Mouse (Mus musculus) lung, postnatal 25 days (tissue): ENCODE results near the gene Acd.

Source experiments
- DNase-seq: peaks from one replicate; pipeline ENCODE4 v3.0.0; 2022; ENCODE audit warnings: low spot score

Gene Acd

GRCm38 (mm10) chr8:105702001-105702401 is 1.1 kb upstream of the Acd start:
- no peak for DNase-seq

GRCm38 (mm10) chr8:105700566-105700965 is 336 bp downstream of the Acd start:
- DNase-seq, result peak; percentile 62

GRCm38 (mm10) chr8:105699488-105700215 is 1.2 kb downstream of the Acd start:
- DNase-seq, result no peak

GRCm38 (mm10) chr8:105698734-105699133 is 2.2 kb downstream of the Acd start:
- no peak for DNase-seq

GRCm38 (mm10) chr8:105697196-105697780 is 3.6 kb downstream of the Acd start:
- no peak for DNase-seq

GRCm38 (mm10) chr8:105695080-105695780 is 5.7 kb downstream of the Acd start:
- DNase-seq, result no peak

- no peak for DNase-seq
These were observed 6.7 kb downstream of the Acd start for GRCm38 (mm10) chr8:105694051-105694799.

- peak; percentile 30 for DNase-seq
These were observed 7.3 kb downstream of the Acd start for GRCm38 (mm10) chr8:105693648-105694047.

- DNase-seq, result no peak
These were observed 8.3 kb downstream of the Acd start for GRCm38 (mm10) chr8:105692449-105693182.

- no peak for DNase-seq
These were observed 9.9 kb downstream of the Acd start for GRCm38 (mm10) chr8:105690978-105691377.

- DNase-seq, result no peak
These were observed 10.9 kb downstream of the Acd start for GRCm38 (mm10) chr8:105689983-105690360.

GRCm38 (mm10) chr8:105689256-105689982 is 11.5 kb downstream of the Acd start:
- no peak for DNase-seq

- DNase-seq, result no peak
These were observed 12.6 kb downstream of the Acd start for GRCm38 (mm10) chr8:105688242-105688752.

- DNase-seq, result no peak
These were observed 13.4 kb downstream of the Acd start for GRCm38 (mm10) chr8:105687512-105687911.

- DNase-seq, result no peak
These were observed 14.4 kb downstream of the Acd start for GRCm38 (mm10) chr8:105686551-105686950.

GRCm38 (mm10) chr8:105685796-105686308 is 15.1 kb downstream of the Acd start, which contains the start of gene Carmil2:
Gene Carmil2 (plus strand): TSS chr8:105686274.
- peak; percentile 71 for DNase-seq

GRCm38 (mm10) chr8:105685325-105685724 is 15.6 kb downstream of the Acd start:
- DNase-seq, result no peak

GRCm38 (mm10) chr8:105677891-105678290 is 23.0 kb downstream of the Acd start:
- no peak for DNase-seq

- peak; percentile 58 for DNase-seq
These were observed 39.7 kb downstream of the Acd start for GRCm38 (mm10) chr8:105661167-105661566.

- no peak for DNase-seq
These were observed 43.3 kb downstream of the Acd start for GRCm38 (mm10) chr8:105657641-105658040.

GRCm38 (mm10) chr8:105648929-105649328 is 52.0 kb downstream of the Acd start:
- no peak for DNase-seq
